Mouse (Mus musculus) intestine, embryonic 14.5 days (tissue): ENCODE measurements at regions not wholly inside any gene's neighbourhood (a gene's known extent, or its start where the extent isn't known, plus 50 kb on each side); places are given as distances from the start of the nearest gene placed in this dataset.
A peak's percentile ranks its signal among the peaks of the same experiment; 100 is the strongest.

Source experiments
- ATAC-seq: fragments of 200-750 bp; cut with Nextera tagmentation; replicated peaks from 2 replicates; pipeline ENCODE4 v1.8.0; 2017; ENCODE audit warnings: low read depth, moderate number of reproducible peaks, moderate TSS enrichment, moderate library complexity; ENCODE audit not compliant: low FRiP score, low TSS enrichment
- DNase-seq: peaks from one replicate; pipeline ENCODE4 v3.0.0-alpha.2; 2018; ENCODE audit warnings: low spot score
- H3K27ac ChIP-seq: fragments of 300-500 bp; sonication (generic); 2 replicates; pipeline ENCODE4 v1.5.1; 2014; ENCODE audit warnings: low read depth, mild to moderate bottlenecking, control low read depth
- H3K27me3 ChIP-seq: fragments of 300-500 bp; sonication (generic); replicated peaks from 2 replicates; pipeline ENCODE4 v1.6.1; 2014; ENCODE audit warnings: low read length, control low read depth; ENCODE audit not compliant: control insufficient read depth, insufficient read depth
- H3K36me3 ChIP-seq: fragments of 300-500 bp; sonication (generic); 2 replicates; pipeline ENCODE4 v1.6.1; 2014; ENCODE audit warnings: low read length, control low read depth; ENCODE audit not compliant: control insufficient read depth, insufficient read depth
- H3K4me1 ChIP-seq: fragments of 300-500 bp; sonication (generic); replicated peaks from 2 replicates; pipeline ENCODE4 v1.6.1; 2014; ENCODE audit warnings: low read length, control low read depth, mixed read lengths; ENCODE audit not compliant: control insufficient read depth, insufficient read depth
- H3K4me2 ChIP-seq: fragments of 300-500 bp; sonication (generic); 2 replicates; pipeline ENCODE4 v1.6.1; 2014; ENCODE audit warnings: low read length
- H3K4me3 ChIP-seq: fragments of 300-500 bp; sonication (generic); 2 replicates; pipeline ENCODE4 v1.5.1; 2014; ENCODE audit warnings: low read depth, low read length, control low read depth, mixed read lengths
- H3K9ac ChIP-seq: fragments of 300-500 bp; sonication (generic); 2 replicates; pipeline ENCODE4 v1.6.1; 2014; ENCODE audit warnings: mild to moderate bottlenecking, low read length
- H3K9me3 ChIP-seq: fragments of 300-500 bp; sonication (generic); 2 replicates; pipeline ENCODE4 v1.6.1; 2016; ENCODE audit warnings: low read length, control low read depth; ENCODE audit not compliant: control insufficient read depth
- WGBS: fragments of 180-500 bp; shearing (Covaris S2); extraction: QIAGEN DNeasy Blood & Tissue Kit; methylation state at CpG from one replicate; pipeline ENCODE4 v1.1.7; 2014; 5-methylcytosine and 5-hydroxymethylcytosine counted together

DNA sequence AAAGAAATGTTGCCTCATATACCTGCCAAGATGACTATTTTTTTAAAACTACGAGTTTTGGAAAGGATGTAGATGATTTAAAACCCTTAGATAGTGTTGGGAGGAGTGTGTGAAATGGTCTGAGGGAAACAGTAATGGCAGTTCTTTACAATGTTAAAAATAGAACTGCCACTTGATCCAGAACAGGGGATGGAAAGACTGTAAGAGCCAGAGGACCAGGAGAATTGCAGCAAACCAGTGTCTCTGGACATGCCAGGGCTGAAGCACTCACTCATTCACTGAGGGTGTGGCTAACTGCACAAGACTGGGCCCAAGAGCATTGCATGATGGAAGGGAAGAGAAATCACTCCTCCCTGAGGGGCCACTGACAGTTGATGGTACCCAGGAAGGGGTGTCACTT lies 53.9 kb upstream of the Rasgef1b start:
- WGBS = 34% methylated on average over 1 of the region's 1 CpGs
- Histone ChIP-seq H3K4me2 (no peak overlapping the region), H3K4me1 (0 out of 2 replicates have a peak, but pooled peaks cover 8% of the 10 kb centered on the region), H3K9ac (no peak overlapping the region), H3K9me3 (no peaks in the 10 kb centered on the region), H3K27me3 (no peaks in the 10 kb centered on the region), H3K27ac (no peak overlapping the region), H3K36me3 (no peaks in the 10 kb centered on the region), H3K4me3 (no peak overlapping the region)
- no peak for ATAC-seq
- no peak for DNase-seq

GRCm38 (mm10) chr5:99785850-99786249 lies 57.0 kb upstream of the Rasgef1b start:
- Histone ChIP-seq H3K36me3 (no peaks in the 10 kb centered on the region), H3K27me3 (no peaks in the 10 kb centered on the region), H3K9ac (no peak overlapping the region), H3K9me3 (no peaks in the 10 kb centered on the region), H3K4me2 (no peak overlapping the region), H3K4me1 (0 out of 2 replicates have a peak, but pooled peaks cover 8% of the 10 kb centered on the region), H3K27ac (no peak overlapping the region), H3K4me3 (no peak overlapping the region)
- ATAC-seq (no peak), DNase-seq (no peak)
- 78% methylated on average over 9 of the region's 9 CpGs for WGBS

- no peak overlapping the region for H3K4me2 ChIP-seq
- H3K27me3 ChIP-seq = no peaks in the 10 kb centered on the region
- DNase-seq = no peak
- no peak overlapping the region for H3K4me3 ChIP-seq
- no peak for ATAC-seq
- no peaks in the 10 kb centered on the region for H3K9me3 ChIP-seq
- H3K4me1 ChIP-seq = 0 out of 2 replicates have a peak, but pooled peaks cover 3% of the 10 kb centered on the region
- no peaks in the 10 kb centered on the region for H3K36me3 ChIP-seq
- no peak overlapping the region for H3K27ac ChIP-seq
- 79% methylated on average over 10 of the region's 10 CpGs for WGBS
- H3K9ac ChIP-seq = no peak overlapping the region
Measured at GRCm38 (mm10) chr5:99787239-99787638, 58.4 kb upstream of the Rasgef1b start.

GRCm38 (mm10) chr5:99787665-99788366 lies 59.0 kb upstream of the Rasgef1b start:
- DNase-seq (no peak), ATAC-seq (no peak)
- no peak overlapping the region for H3K4me3 ChIP-seq
- H3K27ac ChIP-seq = no peak overlapping the region
- no peaks in the 10 kb centered on the region for H3K36me3 ChIP-seq
- no peaks in the 10 kb centered on the region for H3K27me3 ChIP-seq
- 80% methylated on average over 3 of the region's 3 CpGs for WGBS
- no peaks in the 10 kb centered on the region for H3K4me1 ChIP-seq
- no peak overlapping the region for H3K4me2 ChIP-seq
- no peaks in the 10 kb centered on the region for H3K9me3 ChIP-seq
- H3K9ac ChIP-seq = no peak overlapping the region

DNA sequence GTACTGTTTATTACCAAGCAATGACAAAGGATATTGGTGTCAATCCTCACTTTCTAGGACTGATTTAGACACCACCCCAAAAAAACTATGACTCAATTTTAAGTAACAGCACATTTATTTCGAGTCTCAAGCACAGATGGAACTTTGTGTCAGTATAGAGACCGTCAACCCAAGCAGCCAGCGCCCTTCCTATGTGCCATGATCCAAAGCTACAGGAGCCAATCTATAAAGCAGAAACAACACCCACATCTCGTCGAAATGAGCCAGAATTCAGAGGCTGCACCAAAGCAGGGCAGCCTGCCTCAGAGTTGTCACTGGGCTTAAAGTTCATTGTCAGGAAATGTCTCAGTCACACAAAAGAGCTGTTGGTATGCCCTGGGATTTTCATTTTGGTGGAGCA lies 61.9 kb upstream of the Rasgef1b start:
- WGBS = 95% methylated on average over 5 of the region's 5 CpGs
- Histone ChIP-seq H3K9ac (no peak overlapping the region), H3K4me3 (no peak overlapping the region), H3K36me3 (no peaks in the 10 kb centered on the region), H3K4me2 (no peak overlapping the region), H3K27ac (no peak overlapping the region), H3K27me3 (no peaks in the 10 kb centered on the region), H3K4me1 (no peaks in the 10 kb centered on the region), H3K9me3 (no peaks in the 10 kb centered on the region)
- no peak for ATAC-seq
- DNase-seq = no peak

GRCm38 (mm10) chr5:99800543-99800942 lies 71.7 kb upstream of the Rasgef1b start:
- no peak overlapping the region for H3K4me3 ChIP-seq

GRCm38 (mm10) chr5:99801791-99802450 lies 73.1 kb upstream of the Rasgef1b start:
- Histone ChIP-seq H3K36me3 (no peaks in the 10 kb centered on the region), H3K4me2 (no peak overlapping the region), H3K27me3 (no peaks in the 10 kb centered on the region), H3K27ac (no peak overlapping the region), H3K4me3 (no peak overlapping the region), H3K9me3 (no peaks in the 10 kb centered on the region), H3K9ac (no peak overlapping the region), H3K4me1 (no peaks in the 10 kb centered on the region)
- DNase-seq = no peak
- no peak for ATAC-seq
- WGBS = 79% methylated on average over 13 of the region's 13 CpGs

More at GRCm38 (mm10) chr5:99800543-99800942, 71.7 kb upstream of the Rasgef1b start:
- H3K9me3 ChIP-seq = no peaks in the 10 kb centered on the region
- H3K27me3 ChIP-seq = no peaks in the 10 kb centered on the region
- no peak overlapping the region for H3K9ac ChIP-seq
- no peak for ATAC-seq
- H3K36me3 ChIP-seq = no peaks in the 10 kb centered on the region
- H3K4me1 ChIP-seq = no peaks in the 10 kb centered on the region
- 80% methylated on average over 8 of the region's 8 CpGs for WGBS
- no peak overlapping the region for H3K4me2 ChIP-seq
- peak; percentile 12 for DNase-seq
- no peak overlapping the region for H3K27ac ChIP-seq

DNA sequence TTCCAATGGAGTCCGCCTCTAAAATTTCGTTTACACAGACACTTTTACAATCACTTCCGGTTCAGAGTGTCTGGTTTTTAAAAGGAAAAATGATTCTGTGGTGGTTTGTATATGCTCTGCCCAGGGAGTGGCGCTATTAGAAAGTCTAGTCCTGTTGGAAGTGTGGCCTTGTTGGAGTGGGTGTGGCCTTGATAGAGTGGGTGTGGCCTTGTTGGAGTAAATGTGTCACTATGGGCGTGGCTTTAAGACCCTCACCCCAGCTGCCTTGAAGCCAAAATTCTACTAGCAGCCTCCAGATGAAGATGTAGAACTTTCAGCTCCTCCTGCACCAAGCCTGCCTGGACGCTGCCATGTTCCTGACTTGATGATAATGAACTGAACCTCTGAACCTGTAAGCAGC lies 79.2 kb upstream of the Vamp9 start:
- no peaks in the 10 kb centered on the region for H3K36me3 ChIP-seq
- no peak overlapping the region for H3K9ac ChIP-seq
- H3K4me1 ChIP-seq = no peaks in the 10 kb centered on the region
- 68% methylated on average over 6 of the region's 6 CpGs for WGBS
- H3K4me3 ChIP-seq = no peak overlapping the region
- no peaks in the 10 kb centered on the region for H3K27me3 ChIP-seq
- ATAC-seq (no peak), DNase-seq (no peak)
- H3K27ac ChIP-seq = no peak overlapping the region
- H3K9me3 ChIP-seq = no peaks in the 10 kb centered on the region
- no peak overlapping the region for H3K4me2 ChIP-seq

GRCm38 (mm10) chr5:99828516-99828915 lies 77.5 kb upstream of the Vamp9 start:
- H3K9ac ChIP-seq = no peak overlapping the region
- H3K4me1 ChIP-seq = no peaks in the 10 kb centered on the region
- no peaks in the 10 kb centered on the region for H3K9me3 ChIP-seq
- H3K27me3 ChIP-seq = no peaks in the 10 kb centered on the region
- 54% methylated on average over 7 of the region's 7 CpGs for WGBS
- no peak overlapping the region for H3K4me2 ChIP-seq
- ATAC-seq (no peak), DNase-seq (peak; percentile 32)
- no peaks in the 10 kb centered on the region for H3K36me3 ChIP-seq
- no peak overlapping the region for H3K4me3 ChIP-seq
- H3K27ac ChIP-seq = no peak overlapping the region
